Comparison of ENCODE assay signal across 16 mouse cellular contexts in the genomic region with DNA sequence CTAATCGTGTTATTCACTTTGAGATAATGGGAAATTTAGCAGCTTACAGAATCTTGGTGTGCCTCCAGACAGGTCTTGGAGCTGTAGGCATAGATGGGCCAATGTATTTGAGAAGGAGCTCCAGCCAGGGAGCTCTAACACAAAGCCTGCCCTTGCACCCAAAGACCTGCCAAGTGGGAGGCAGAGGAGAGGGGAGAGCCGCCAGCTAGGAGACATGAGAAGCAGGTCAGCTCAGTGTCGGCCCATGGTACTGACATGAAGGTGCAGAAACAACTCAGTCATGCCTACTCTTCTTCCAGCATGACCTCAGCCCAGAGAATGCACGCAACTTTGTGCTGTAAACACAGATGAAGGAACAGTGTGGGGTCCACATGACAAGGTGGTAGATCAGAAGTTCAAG.
"Had no signal": no experiment of that assay in that cellular context is flagged by ENCODE, and none has a peak within 500 bp of the region (broad histone marks: within the 10 kb centered on the region; RNA-seq: fewer than 3 reads in every experiment).

No protein-coding gene starts in this region.

- H3K4me2 ChIP-seq: limb, embryonic 12.5 days; limb, embryonic 15.5 days; liver, embryonic 11.5 days; lung, embryonic 14.5 days; midbrain, embryonic 13.5 days had no signal

- H3K9me3 ChIP-seq: limb, embryonic 12.5 days; limb, embryonic 15.5 days; midbrain, embryonic 13.5 days had no signal

- ATAC-seq: liver, postnatal 0 days; lung, postnatal 0 days; midbrain, embryonic 13.5 days had no signal

- H3K4me3 ChIP-seq: limb, embryonic 12.5 days; limb, embryonic 15.5 days; midbrain, embryonic 13.5 days had no signal

- H3K27ac ChIP-seq: limb, embryonic 12.5 days; limb, embryonic 15.5 days; liver, embryonic 14.5 days; macrophage; midbrain, embryonic 13.5 days; stomach, postnatal 0 days had no signal

- DNase-seq: kidney, postnatal 14 days; kidney, postnatal 4 days; left cerebral cortex, postnatal 4 days; liver, postnatal 0 days; lung, embryonic 14.5 days; thymus, adult 2 months; thymus, postnatal 14 days; thymus, postnatal 4 days had no signal

- H3K9ac ChIP-seq: limb, embryonic 12.5 days; limb, embryonic 15.5 days; liver, embryonic 14.5 days; liver, postnatal 0 days; lung, embryonic 14.5 days; midbrain, embryonic 13.5 days had no signal

- H3K36me3 ChIP-seq: limb, embryonic 12.5 days; limb, embryonic 15.5 days; midbrain, embryonic 13.5 days had no signal
